Mouse (Mus musculus): Measurements from ENCODE around the gene Olfr1029.
"Not testable (repeated sequence)": the region's sequence is repeated elsewhere in the genome, so short reads cannot be mapped to it uniquely, and the experiment has no call there.

The Olfr1029 gene

DNA sequence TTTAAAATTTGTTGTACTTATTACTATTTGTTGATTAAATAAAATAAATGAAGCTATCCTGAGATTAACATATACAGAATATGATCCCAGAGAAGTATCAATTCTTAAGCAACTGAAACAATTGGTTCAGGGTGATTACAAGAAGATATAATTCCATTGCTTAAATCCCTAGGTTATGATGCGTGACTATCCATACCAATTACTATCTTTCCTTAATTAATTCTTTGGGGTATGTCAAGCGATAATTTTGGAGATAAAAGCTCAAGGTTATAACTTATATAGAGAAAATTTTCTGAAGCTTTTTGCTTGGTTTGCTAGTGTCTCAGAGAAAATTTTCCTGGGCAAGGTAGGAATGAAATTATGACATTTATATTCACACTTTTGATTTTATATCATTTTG, at the start of gene Olfr1029:
Gene Olfr1029 (plus strand): TSS at position 301 of the 400 bp plus-strand sequence.
- DNase-seq (ENCODE audit: low spot score), result no peak

DNA sequence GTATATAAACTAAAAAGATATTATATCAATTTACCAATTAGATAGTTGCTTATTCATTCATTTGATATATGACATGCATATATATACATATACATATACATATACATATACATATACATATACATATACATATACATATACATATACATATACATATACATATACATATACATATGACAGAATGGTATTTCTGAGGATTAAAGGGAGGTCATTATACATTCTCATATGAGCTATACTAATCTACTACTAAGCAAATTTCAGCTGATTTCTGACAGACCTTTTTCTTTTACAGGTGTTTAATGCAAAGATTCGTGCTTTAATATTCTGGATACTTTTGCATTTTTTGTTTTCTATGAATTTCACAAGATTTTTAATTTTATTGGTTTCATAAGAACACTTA, 23.6 kb upstream of the Olfr1029 start, which contains the start of gene Olfr1028:
Gene Olfr1028 (plus strand): TSS at position 301 of the 400 bp plus-strand sequence.
- no peak for DNase-seq (ENCODE audit: low spot score)

GRCm38 (mm10) chr2:85978976-85979375, 5.3 kb downstream of the Olfr1029 start, which contains the start of gene Olfr1030:
Olfr1030 (plus strand) TSS chr2:85979276.
- no peak for DNase-seq (ENCODE audit: low spot score)

DNA sequence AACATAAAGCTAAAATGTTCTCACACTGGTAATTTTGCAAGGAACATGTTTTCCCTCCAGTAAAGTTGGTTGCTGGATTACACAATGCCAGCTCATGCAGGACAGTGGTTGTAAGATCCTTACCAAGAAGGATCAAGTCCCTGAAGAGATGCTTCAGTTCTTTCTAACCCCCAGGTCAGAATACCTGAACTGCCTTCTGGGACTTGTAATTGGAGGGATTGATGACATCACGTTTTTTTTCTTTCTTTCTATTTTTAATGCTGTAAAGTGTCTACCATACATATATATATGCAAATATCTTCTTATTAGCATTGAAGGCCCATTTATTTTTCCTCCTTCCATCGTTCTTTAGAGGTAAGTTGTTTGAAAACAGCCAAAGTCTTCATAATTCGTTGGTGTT, 16.3 kb downstream of the Olfr1029 start, which contains the start of gene Olfr1031:
Gene Olfr1031 (plus strand): TSS at position 301 of the 400 bp plus-strand sequence.
- DNase-seq (ENCODE audit: low spot score), result no peak

GRCm38 (mm10) chr2:86005240-86005639, 31.5 kb downstream of the Olfr1029 start, which contains the start of gene Olfr1032:
Olfr1032 (plus strand) TSS chr2:86005540.
- no peak for DNase-seq (ENCODE audit: low spot score)

DNA sequence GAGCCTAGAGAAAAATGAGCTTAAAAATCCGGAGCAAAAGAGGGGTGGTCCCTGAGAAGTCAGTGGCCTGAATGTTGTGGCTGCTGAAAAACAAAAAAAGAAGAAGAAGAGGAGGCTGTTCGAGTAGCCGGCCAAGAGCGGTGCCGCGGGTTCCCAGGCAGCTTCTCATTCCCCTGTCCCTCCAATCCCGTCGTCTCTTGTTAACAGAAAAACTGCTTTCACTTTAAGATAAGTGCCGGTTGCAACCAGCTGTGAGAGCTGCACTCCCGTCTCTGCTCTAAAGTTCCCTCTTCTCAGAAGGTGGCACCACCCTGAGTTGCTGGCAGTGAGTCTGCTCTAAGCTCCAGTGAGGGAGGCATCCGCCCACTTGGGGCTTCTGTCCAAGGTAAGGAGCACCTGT, 46.7 kb downstream of the Olfr1029 start, which contains the start of gene Olfr1033:
Gene Olfr1033 (plus strand): TSS at position 228 of the 400 bp plus-strand sequence.
- DNase-seq (ENCODE audit: low spot score), result not testable (repeated sequence)

DNA sequence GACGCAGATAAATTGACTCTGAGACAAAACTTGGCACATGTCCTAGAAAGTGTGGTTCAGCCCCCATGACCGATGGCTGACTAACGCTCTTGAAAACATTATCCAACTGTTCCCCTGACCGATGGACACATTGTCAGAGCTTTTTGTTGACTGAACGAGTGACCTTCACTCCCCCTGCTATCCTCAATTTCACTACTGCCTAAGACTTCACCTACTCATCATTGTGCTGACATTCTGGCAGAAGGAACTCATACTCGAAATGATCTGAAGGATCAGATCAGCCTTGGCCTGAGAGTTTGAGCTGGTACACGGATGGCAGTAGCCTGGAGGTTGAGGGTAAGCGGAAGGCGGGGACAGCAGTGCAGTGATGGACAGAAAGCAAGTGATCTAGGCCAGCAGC, 47.8 kb downstream of the Olfr1029 start:
- DNase-seq (ENCODE audit: low spot score), result not testable (repeated sequence)
